Mouse (Mus musculus) heart, adult 2 months (tissue): Measurements from ENCODE around the gene Agpat1. TPM values are rescaled to one million over a fixed set of nuclear protein-coding genes. Genes with fewer than 3 reads are reported as not detected.

Experiments used
- DNase-seq, 2 experiments: peaks; one replicate each; pipeline ENCODE4 v3.0.0; 2021
- H3K27ac ChIP-seq: fragments of 200-600 bp; 2 replicates; pipeline ENCODE4 v1.8.1; 2022
- H3K27me3 ChIP-seq: fragments of 200-500 bp; 2 replicates; pipeline ENCODE4 v1.6.1; 2012; ENCODE audit warnings: mild to moderate bottlenecking, low read length, inconsistent platforms, mixed read lengths; ENCODE audit not compliant: control insufficient read depth, insufficient read depth
- H3K36me3 ChIP-seq: fragments of 200-500 bp; 2 replicates; pipeline ENCODE4 v1.6.1; 2012; ENCODE audit warnings: low read length, inconsistent platforms; ENCODE audit not compliant: control insufficient read depth, insufficient read depth
- H3K4me1 ChIP-seq: fragments of 200-500 bp; 2 replicates; pipeline ENCODE4 v1.6.1; 2011; ENCODE audit warnings: low read length; ENCODE audit not compliant: control insufficient read depth, insufficient read depth
- H3K4me3 ChIP-seq: fragments of 200-600 bp; 2 replicates; pipeline ENCODE4 v1.8.1; 2022
- H3K79me2 ChIP-seq: fragments of 200-500 bp; replicated peaks from 2 replicates; pipeline ENCODE4 v1.6.1; 2012; ENCODE audit warnings: mild to moderate bottlenecking, inconsistent platforms, low read length, moderate library complexity, mixed read lengths; ENCODE audit not compliant: control insufficient read depth, insufficient read depth
- H3K9ac ChIP-seq: fragments of 200-500 bp; 2 replicates; pipeline ENCODE4 v1.6.1; 2012; ENCODE audit warnings: low read depth, mild to moderate bottlenecking, control low read depth, inconsistent platforms, low read length, mixed read lengths
- CTCF ChIP-seq: fragments of 200-600 bp; IDR thresholded peaks from 2 replicates; pipeline ENCODE4 v1.8.1; 2022; ENCODE audit warnings: antibody characterized with exemption, mild to moderate bottlenecking, moderate library complexity
- EP300 ChIP-seq: fragments of 200-500 bp; IDR thresholded peaks from 2 replicates; pipeline ENCODE4 v1.6.1; 2011; ENCODE audit warnings: low read depth, low read length, control low read depth; ENCODE audit not compliant: insufficient read depth
- POLR2A ChIP-seq: fragments of 200-500 bp; IDR thresholded peaks from 2 replicates; pipeline ENCODE4 v1.6.1; 2011; ENCODE audit warnings: mild to moderate bottlenecking, low read depth, low read length, control low read depth; ENCODE audit not compliant: insufficient read depth
- WGBS: fragments of 180-500 bp; shearing (Covaris S2); methylation state at CpG from one replicate; pipeline ENCODE4 v1.1.7; 2018; 5-methylcytosine and 5-hydroxymethylcytosine counted together
- intact Hi-C: fragments of 180-260 bp; cut with DNase I; formaldehyde crosslinking; loops from one replicate; pipeline ENCODE4 v1.15.1; 2025
- polyA plus RNA-seq: library from polyadenylated mRNA; depleted of rRNA; stranded (reverse); fragments of >200 nt; gene quantifications from 2 replicates; pipeline ENCODE4 v1.2.3, GENCODE M21; 2012
- total RNA-seq, 2 experiments: library from RNA; stranded (reverse); gene quantifications; 2 replicates each; pipeline ENCODE4 v1.2.3; 2021

The Agpat1 gene
- total and polyA plus RNA-seq, 3 experiments, result 64.8 to 178 (median 68.9) TPM

GRCm38 (mm10) chr17:34646906-34647787 lies 43.1 kb downstream of the Agpat1 start, which contains the start of gene Atf6b:
Atf6b (plus strand) TSS chr17:34647146.
- WGBS, result under 1% methylated on average over 66 of the region's 66 CpGs
- Histone ChIP-seq H3K27me3 (no peaks in the 10 kb centered on the region), H3K4me3 (peak within 1 kb of the TSS; percentile 98), H3K27ac (peak within 1 kb of the TSS; percentile 84), H3K79me2 (no peaks in the 10 kb centered on the region; the same call in 1 of the 2 replicates), H3K9ac (peak within 1 kb of the TSS; percentile 83), H3K36me3 (no peaks in the 10 kb centered on the region), H3K4me1 (peaks cover 6% of the 10 kb centered on the region)
- intact Hi-C loops, result no loop called here
- TF ChIP-seq POLR2A (0 out of 2 replicates have a peak, but pooled peaks have one; percentile 39), CTCF (no peak), EP300 (peak; percentile 76; the same call in 1 of the 2 replicates)
- peak; percentile 89 to 97 for DNase-seq

GRCm38 (mm10) chr17:34648141-34648890 lies 44.3 kb downstream of the Agpat1 start:
- Histone ChIP-seq H3K36me3 (no peaks in the 10 kb centered on the region), H3K4me3 (no peak overlapping the region), H3K27me3 (no peaks in the 10 kb centered on the region), H3K27ac (no peak overlapping the region), H3K79me2 (no peaks in the 10 kb centered on the region; the same call in 1 of the 2 replicates), H3K9ac (no peak overlapping the region), H3K4me1 (peaks cover 6% of the 10 kb centered on the region)
- TF ChIP-seq EP300, result no peak
- TF ChIP-seq CTCF, result no peak
- TF ChIP-seq POLR2A, result no peak
- DNase-seq, result peak in 1 of 2 experiments; percentile 4
- intact Hi-C loops, result no loop called here
- 86% methylated on average over 16 of the region's 16 CpGs for WGBS

GRCm38 (mm10) chr17:34649106-34649864 lies 45.2 kb downstream of the Agpat1 start:
- no peak overlapping the region for H3K4me3 ChIP-seq
- intact Hi-C loops, result no loop called here

GRCm38 (mm10) chr17:34650781-34651180 lies 46.7 kb downstream of the Agpat1 start:
- 87% methylated on average over 14 of the region's 14 CpGs for WGBS
- TF ChIP-seq CTCF (no peak), EP300 (no peak), POLR2A (no peak)
- no peaks in the 10 kb centered on the region; the same call in 1 of the 2 replicates for H3K79me2 ChIP-seq
- DNase-seq, result no peak
- intact Hi-C loops, result no loop called here
- H3K4me1 ChIP-seq, result peaks cover 16% of the 10 kb centered on the region
- H3K4me3 ChIP-seq, result no peak overlapping the region
- H3K27me3 ChIP-seq, result no peaks in the 10 kb centered on the region
- H3K27ac ChIP-seq, result no peak overlapping the region
- no peak overlapping the region for H3K9ac ChIP-seq
- no peaks in the 10 kb centered on the region for H3K36me3 ChIP-seq

More at GRCm38 (mm10) chr17:34649106-34649864, 45.2 kb downstream of the Agpat1 start:
- DNase-seq, result no peak
- no peaks in the 10 kb centered on the region for H3K27me3 ChIP-seq
- peaks cover 9% of the 10 kb centered on the region for H3K4me1 ChIP-seq
- H3K27ac ChIP-seq, result no peak overlapping the region
- H3K9ac ChIP-seq, result no peak overlapping the region
- no peak for TF ChIP-seq CTCF
- no peak for TF ChIP-seq EP300
- no peak for TF ChIP-seq POLR2A
- H3K79me2 ChIP-seq, result no peaks in the 10 kb centered on the region; the same call in 1 of the 2 replicates
- 85% methylated on average over 18 of the region's 18 CpGs for WGBS
- no peaks in the 10 kb centered on the region for H3K36me3 ChIP-seq

- Histone ChIP-seq H3K9ac (no peak overlapping the region), H3K79me2 (no peaks in the 10 kb centered on the region; the same call in 1 of the 2 replicates), H3K27me3 (no peaks in the 10 kb centered on the region), H3K4me3 (no peak overlapping the region), H3K4me1 (peaks cover 20% of the 10 kb centered on the region), H3K27ac (no peak overlapping the region), H3K36me3 (no peaks in the 10 kb centered on the region)
- WGBS, result 57% methylated on average over 19 of the region's 19 CpGs
- intact Hi-C loops, result no loop called here
- TF ChIP-seq CTCF, result peak; percentile 69
- no peak for TF ChIP-seq POLR2A
- TF ChIP-seq EP300, result no peak
- peak; percentile 56 to 62 for DNase-seq
Measured at GRCm38 (mm10) chr17:34651507-34652221, 47.6 kb downstream of the Agpat1 start.
